ENCODE assay signal across 9 mouse cellular contexts in genomic region chr15:99126816-99127365, GRCm38 (mm10). TPM values are rescaled to one million over a fixed set of nuclear protein-coding genes. Genes with fewer than 3 reads are reported as not detected.
DNase-seq lines count a peak whose midpoint lies in the region; ATAC-seq lines count a peak whose summit lies in the region.
"Had no signal": no experiment of that assay in that cellular context is flagged by ENCODE, and none has a peak within 500 bp of the region (broad histone marks: within the 10 kb centered on the region; RNA-seq: fewer than 3 reads in every experiment).

No protein-coding gene starts in this region.

- no peaks in the 10 kb centered on the region for H3K27me3 ChIP-seq in hindbrain, embryonic 10.5 days (ENCODE audit: insufficient read depth, poor library complexity, severe bottlenecking)
- H3K27me3 ChIP-seq in midbrain, embryonic 11.5 days (ENCODE audit: control insufficient read depth, insufficient read depth, low read length): no peaks in the 10 kb centered on the region

- peaks cover 18% of the 10 kb centered on the region; the same call in 1 of the 2 replicates for H3K36me3 ChIP-seq in hindbrain, embryonic 10.5 days
- H3K36me3 ChIP-seq in midbrain, embryonic 11.5 days (ENCODE audit: control insufficient read depth, insufficient read depth, low read length): no peaks in the 10 kb centered on the region

- peak overlapping the region; percentile 99 for H3K27ac ChIP-seq in hindbrain, embryonic 10.5 days
- peak overlapping the region; percentile 93 for H3K27ac ChIP-seq in midbrain, embryonic 11.5 days (ENCODE audit: low read depth, low read length)

- peak overlapping the region; percentile 93 for H3K9ac ChIP-seq in midbrain, embryonic 11.5 days (ENCODE audit: low read length)

- under 1% methylated on average over 35 of the region's 35 CpGs for WGBS in hindbrain, embryonic 10.5 days
- WGBS in midbrain, embryonic 11.5 days: under 1% methylated on average over 35 of the region's 35 CpGs

- peak overlapping the region; percentile 69 for H3K4me2 ChIP-seq in midbrain, embryonic 11.5 days

- H3K4me3 ChIP-seq in hindbrain, embryonic 10.5 days: peak overlapping the region; percentile 86
- H3K4me3 ChIP-seq in midbrain, embryonic 11.5 days (ENCODE audit: low read depth, low read length): peak overlapping the region; percentile 81

- DNase-seq in cerebellum, adult 8-10 months: peak; percentile 18
- DNase-seq in cerebellum, adult 11 months: no peak
- DNase-seq in right cerebral cortex, adult 18-20 months: peak; percentile 3
- no peak for DNase-seq in right cerebral cortex, postnatal 14 days
- DNase-seq in hindbrain, embryonic 10.5 days (ENCODE audit: low spot score): no peak
- peak; percentile 98 for DNase-seq in midbrain, embryonic 11.5 days (ENCODE audit: low spot score, missing footprints)
- no peak for DNase-seq in left cerebral cortex, adult 11 months (ENCODE audit: low spot score)
- no peak for DNase-seq in adrenal gland, adult 2 months

- H3K9me3 ChIP-seq in hindbrain, embryonic 10.5 days: no peaks in the 10 kb centered on the region
- no peaks in the 10 kb centered on the region for H3K9me3 ChIP-seq in midbrain, embryonic 11.5 days (ENCODE audit: control insufficient read depth, low read length)

- H3K4me1 ChIP-seq in hindbrain, embryonic 10.5 days (replicated peaks): peaks cover 38% of the 10 kb centered on the region
- H3K4me1 ChIP-seq in midbrain, embryonic 11.5 days (ENCODE audit: control insufficient read depth, insufficient read depth, low read length): peaks cover 19% of the 10 kb centered on the region

- peak; percentile 74 for ATAC-seq in midbrain, embryonic 11.5 days (ENCODE audit: low FRiP score)

RNA-seq across cellular contexts. Expression of gene Spats2, which starts 1.2 kb away (rescaled TPM):
- polyA plus RNA-seq in hindbrain, embryonic 10.5 days (2016; fragmentation: Nextera tagmentation; extraction: Ambion mirVana): 58.4 and 62.6 TPM in 2 replicates
- polyA plus RNA-seq in midbrain, embryonic 11.5 days (2014; fragmentation: Nextera tagmentation; extraction: Ambion mirVana): 58.8 and 65.6 TPM in 2 replicates
- total RNA-seq in adrenal gland, adult 2 months (2021): 10 to 100 TPM; 14.0 to 15.6 TPM
- polyA plus RNA-seq in adrenal gland, adult 2 months (2012; rRNA removed): 5.6 and 7.6 TPM in 2 replicates
- total RNA-seq: hematopoietic stem cell, adult 5-6 weeks had no signal

RNA-seq across cellular contexts. Expression of gene Dnajc22, which starts 33.9 kb away (rescaled TPM):
- polyA plus RNA-seq in hindbrain, embryonic 10.5 days (2016; fragmentation: Nextera tagmentation; extraction: Ambion mirVana): 1.9 and 2.2 TPM in 2 replicates
- 0.46 and 0.50 TPM in 2 replicates for polyA plus RNA-seq in midbrain, embryonic 11.5 days (2014; fragmentation: Nextera tagmentation; extraction: Ambion mirVana)
- 1 to 10 TPM; 3.2 to 4.4 TPM for total RNA-seq in adrenal gland, adult 2 months (2021)
- 0.29 and 0.31 TPM in 2 replicates for polyA plus RNA-seq in adrenal gland, adult 2 months (2012; rRNA removed)
- total RNA-seq: hematopoietic stem cell, adult 5-6 weeks had no signal

RNA-seq across cellular contexts. Expression of gene C1ql4, which starts 39.3 kb away (rescaled TPM):
- 0.78 and 8.7 TPM in 2 replicates for polyA plus RNA-seq in hindbrain, embryonic 10.5 days (2016; fragmentation: Nextera tagmentation; extraction: Ambion mirVana)
- 5.0 and 6.2 TPM in 2 replicates for polyA plus RNA-seq in midbrain, embryonic 11.5 days (2014; fragmentation: Nextera tagmentation; extraction: Ambion mirVana)
- not detected for total RNA-seq in adrenal gland, adult 2 months (2021)
- not detected in 2 replicates for polyA plus RNA-seq in adrenal gland, adult 2 months (2012; rRNA removed)
- total RNA-seq: hematopoietic stem cell, adult 5-6 weeks had no signal

RNA-seq across cellular contexts. Expression of gene Troap, which starts 52.5 kb away (rescaled TPM):
- 41.6 and 46.8 TPM in 2 replicates for polyA plus RNA-seq in hindbrain, embryonic 10.5 days (2016; fragmentation: Nextera tagmentation; extraction: Ambion mirVana)
- 19.7 and 27.2 TPM in 2 replicates for polyA plus RNA-seq in midbrain, embryonic 11.5 days (2014; fragmentation: Nextera tagmentation; extraction: Ambion mirVana)
- under 1 TPM; 0.73 to 0.78 TPM for total RNA-seq in adrenal gland, adult 2 months (2021)
- polyA plus RNA-seq in adrenal gland, adult 2 months (2012; rRNA removed): 2.8 and 5.2 TPM in 2 replicates

Comparison
In these comparisons a context has a peak if more than half of its experiments do, and no peak if none do; other contexts are left out.
1. DNase-seq: peak in cerebellum, adult 8-10 months (single experiment), right cerebral cortex, adult 18-20 months (single experiment) and midbrain, embryonic 11.5 days (single experiment); none in cerebellum, adult 11 months (single experiment), right cerebral cortex, postnatal 14 days (single experiment), hindbrain, embryonic 10.5 days (single experiment), left cerebral cortex, adult 11 months (single experiment) and adrenal gland, adult 2 months (single experiment).